Mouse (Mus musculus) telencephalon, adult 2 months (tissue): Measurements from ENCODE around the gene Pcbp1.

Experiments used
- DNase-seq: peaks from one replicate; pipeline ENCODE4 v3.0.0-alpha.2; 2011; ENCODE audit warnings: low read depth, low spot score

Pcbp1 gene

DNA sequence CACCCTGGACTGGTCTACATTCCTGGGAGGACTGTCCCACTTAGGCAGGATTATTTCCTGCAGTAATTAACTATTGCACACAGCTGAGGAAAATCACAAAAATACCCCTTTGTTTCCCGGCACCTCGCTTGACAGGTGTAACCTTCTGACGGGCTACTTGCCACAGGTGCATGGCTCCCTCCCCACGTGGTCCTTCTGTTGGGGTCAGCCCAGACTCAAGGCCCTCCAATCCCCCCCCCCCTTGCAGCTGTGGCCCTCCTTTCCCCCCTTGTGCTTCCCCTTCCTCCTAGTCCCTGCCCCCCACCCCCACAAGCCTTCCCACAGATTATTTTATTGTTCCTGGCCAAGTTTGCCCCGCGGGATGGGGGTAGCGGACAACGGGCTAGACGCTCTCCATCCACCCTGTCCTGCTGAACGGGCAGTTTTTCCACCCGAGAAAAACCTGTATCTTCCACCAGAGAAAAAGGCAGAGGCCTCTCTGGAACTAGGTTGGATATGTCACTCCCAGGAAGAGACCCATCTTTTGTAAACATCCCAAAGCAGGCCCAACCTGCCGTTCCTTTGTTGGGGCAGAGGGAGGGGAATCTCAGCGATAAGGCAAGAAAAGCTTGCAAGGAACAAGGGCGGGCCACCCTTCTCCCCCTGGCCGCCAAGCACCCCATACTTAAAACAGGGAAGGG lies 2.2 kb downstream of the Pcbp1 start:
- no peak for DNase-seq

DNA sequence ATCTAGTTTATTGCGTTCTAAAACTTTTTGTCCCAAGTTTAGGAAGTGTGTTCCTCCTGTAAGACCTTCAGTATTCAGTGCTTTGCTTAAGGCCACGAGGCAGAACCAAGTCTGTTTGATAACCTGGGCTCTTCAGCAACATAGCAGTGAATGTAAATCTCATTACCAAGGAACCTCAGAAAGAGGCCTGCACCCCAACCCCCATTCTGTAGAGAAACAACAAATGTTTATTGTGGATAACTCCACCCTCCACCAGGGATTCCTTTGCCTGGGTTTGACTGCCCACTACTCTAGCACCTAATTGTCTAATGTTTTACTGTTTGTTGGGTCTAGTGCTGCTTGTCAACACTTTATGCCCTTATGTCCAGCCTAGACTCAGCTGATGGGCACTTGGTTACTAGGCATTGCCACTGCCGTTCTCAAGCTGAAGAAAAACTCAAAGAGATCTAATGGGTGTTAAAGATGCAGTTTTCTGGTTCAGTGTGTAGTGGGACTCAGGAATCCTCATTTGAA lies 2.8 kb downstream of the Pcbp1 start:
- no peak for DNase-seq

GRCm38 (mm10) chr6:86522001-86522911 lies 3.9 kb downstream of the Pcbp1 start:
- no peak for DNase-seq

GRCm38 (mm10) chr6:86519767-86520345 lies 6.3 kb downstream of the Pcbp1 start:
- no peak for DNase-seq

DNA sequence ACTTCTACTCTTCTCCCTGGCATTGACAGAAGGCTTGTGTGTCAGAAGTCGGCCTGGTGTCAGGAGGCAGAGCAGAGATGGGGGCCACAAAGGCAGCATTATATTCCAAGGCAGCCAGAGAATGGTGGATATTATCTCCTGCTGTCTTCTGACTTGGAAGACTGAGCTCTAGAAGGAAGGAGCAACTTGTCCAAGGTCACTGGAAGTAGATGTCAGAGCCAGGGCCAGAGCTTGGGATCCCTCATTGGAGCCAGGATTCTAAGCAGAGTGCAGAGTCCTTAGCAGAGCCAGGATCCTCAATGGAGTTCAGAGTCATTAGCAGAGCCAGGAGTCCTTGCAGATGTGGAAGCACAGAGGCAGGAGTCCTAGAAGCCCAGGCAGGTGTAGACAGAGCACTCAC lies 10.1 kb downstream of the Pcbp1 start:
- no peak for DNase-seq

- no peak for DNase-seq
Observed at GRCm38 (mm10) chr6:86513296-86513695, 12.8 kb downstream of the Pcbp1 start.

DNA sequence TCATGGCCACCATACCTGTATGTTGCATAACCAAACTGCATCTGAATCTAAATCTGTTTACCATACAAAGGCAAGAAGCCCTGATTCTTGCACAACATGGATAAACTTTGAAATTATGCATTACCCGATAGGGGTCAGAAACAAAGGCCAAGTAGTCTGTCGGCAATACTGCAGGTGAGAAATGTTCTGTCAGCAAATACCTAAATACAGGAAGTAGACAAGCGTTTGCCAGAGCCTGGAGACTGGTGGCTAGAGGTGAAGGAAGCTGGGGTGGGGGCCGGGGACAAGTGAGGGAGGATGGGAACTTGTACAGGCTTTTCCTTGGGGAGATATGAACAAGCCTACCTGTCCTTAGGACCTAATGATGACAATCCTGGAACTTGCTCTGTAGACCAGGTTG lies 15.1 kb downstream of the Pcbp1 start:
- DNase-seq, result no peak

DNA sequence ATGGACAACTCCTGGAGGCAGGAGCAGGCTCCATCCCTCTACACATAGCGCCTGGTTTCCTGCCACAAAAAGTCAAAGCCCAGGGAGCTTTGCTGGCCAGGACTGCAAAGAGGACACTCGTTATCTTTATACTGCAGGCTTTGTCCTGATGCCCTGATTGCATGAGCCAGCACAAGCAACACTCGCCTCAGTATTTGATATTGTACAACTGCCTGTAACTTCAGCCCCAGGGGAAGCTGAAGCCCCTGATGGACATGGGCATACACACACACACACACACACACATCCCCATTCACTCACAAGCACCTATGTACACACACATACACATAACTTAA lies 16.3 kb downstream of the Pcbp1 start:
- no peak for DNase-seq

DNA sequence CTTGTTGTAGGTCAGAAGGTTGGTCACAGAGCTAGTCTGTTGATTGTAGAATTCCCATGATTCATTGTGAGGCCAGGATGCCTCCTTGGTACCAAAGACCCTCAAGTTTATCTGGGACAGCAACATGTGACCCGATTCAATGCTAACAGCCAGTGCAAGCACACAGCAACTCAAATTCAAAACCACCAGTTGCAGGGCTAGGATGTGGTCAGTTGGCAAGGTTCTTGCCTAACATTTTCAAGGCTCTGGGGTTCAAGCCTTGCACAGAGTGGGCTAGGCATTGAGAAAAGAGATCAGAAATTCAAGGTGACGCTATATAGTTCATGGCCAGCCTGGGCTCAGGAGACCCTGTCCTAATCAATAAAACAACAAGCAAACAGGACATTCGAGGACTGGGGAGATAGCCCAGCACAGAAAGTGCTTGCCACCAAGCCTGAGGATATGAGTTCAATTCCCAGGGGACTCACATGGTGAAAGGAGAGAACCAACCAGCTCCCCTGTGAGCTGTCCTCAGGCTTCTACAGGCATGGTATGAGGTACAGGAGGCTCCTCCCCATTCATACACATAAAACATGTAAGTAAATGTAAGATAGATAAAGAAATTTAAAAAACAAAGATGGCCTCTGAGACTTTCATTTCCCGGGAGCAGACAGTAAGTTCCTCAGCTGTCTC lies 16.8 kb downstream of the Pcbp1 start:
- no peak for DNase-seq

- no peak for DNase-seq
Observed at GRCm38 (mm10) chr6:86508736-86509135, 17.4 kb downstream of the Pcbp1 start.

DNA sequence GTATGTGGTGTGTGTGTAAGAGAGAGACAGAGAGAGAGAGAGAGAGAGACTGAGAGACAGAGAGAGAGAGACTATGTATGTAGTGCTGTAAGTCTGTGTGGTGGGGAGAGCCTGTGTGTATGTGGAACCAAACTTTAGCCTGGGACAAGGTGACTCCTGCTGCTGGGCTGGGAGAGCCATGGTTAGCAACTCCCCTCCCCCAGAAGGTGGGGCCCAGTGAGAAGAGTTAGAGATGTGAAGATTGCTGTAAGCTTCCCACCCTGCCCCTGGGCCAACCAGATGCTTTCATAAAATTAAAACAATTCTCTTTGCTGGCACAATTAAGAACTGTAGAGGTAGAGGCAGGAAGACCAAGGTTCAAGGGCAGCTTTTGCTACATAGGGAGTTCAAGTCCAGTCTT lies 19.0 kb downstream of the Pcbp1 start:
- DNase-seq, result no peak

GRCm38 (mm10) chr6:86506309-86506708 lies 19.8 kb downstream of the Pcbp1 start:
- no peak for DNase-seq

DNA sequence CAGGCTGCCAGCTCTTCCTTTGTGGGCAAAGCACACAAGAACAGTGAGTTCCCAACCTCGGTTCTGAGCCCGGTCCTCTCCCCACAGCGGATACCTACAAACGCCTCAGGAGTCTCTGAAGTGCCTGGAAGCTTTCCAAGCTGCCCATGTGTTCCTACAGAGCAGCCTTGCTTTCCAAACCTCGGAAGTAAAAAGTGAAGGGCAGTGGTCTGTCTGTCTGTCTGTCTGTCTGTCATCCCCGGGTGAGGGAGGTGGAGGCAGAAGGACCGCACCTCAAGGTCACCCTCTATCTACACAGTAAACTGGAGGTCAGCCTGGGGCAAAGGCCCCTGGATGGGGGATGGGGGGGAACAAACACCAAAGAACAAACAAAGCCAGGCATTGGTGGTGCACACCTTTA lies 20.4 kb downstream of the Pcbp1 start:
- no peak for DNase-seq

DNA sequence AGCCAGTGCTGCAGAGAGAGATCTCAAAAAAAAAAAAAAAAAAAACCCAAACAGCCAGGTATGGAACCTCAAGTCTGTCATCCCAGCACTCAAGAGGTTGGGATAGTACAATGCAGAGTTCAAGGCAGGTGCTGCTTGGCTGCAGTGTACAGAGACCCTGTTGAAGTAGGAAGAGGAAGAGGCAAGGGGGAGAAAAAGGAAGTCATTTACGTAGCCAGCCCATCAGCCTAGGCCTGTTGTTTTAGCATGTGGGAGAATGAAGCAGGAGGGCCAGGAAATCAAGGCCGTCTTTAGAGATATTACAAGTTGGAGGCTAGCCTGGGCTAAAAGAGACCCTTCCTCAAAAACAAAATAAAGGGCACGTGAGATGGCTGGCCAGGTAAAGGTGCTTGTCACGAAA lies 22.6 kb downstream of the Pcbp1 start:
- no peak for DNase-seq

DNA sequence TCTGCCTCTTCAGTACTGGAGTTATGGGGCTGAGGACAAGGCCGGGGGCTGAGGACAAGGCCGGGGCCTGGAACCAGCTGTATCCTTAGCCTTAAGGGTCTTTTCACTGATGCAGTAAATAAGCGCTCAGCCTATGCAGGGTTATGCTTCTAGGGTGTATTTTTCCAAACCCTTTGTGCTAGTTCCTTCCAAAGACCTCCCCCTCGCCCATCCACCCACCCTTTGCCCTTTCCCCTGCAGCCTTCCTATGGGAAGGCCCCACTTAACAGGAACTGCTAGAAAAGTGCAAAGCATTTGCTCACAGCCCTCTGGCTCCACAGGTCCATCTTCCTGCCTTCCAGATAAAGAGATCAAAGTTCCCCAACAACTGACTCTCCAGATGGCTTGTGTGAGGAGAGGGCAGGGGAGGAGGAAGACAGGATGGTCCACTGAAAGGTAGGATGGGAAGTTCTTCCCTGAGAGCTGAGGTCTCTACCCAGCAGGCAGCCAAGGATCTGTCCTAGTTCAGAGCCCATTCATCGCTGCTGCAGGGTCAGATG lies 26.5 kb downstream of the Pcbp1 start:
- DNase-seq, result no peak

- no peak for DNase-seq
Observed at GRCm38 (mm10) chr6:86497942-86498732, 28.0 kb downstream of the Pcbp1 start.

- DNase-seq, result no peak
Observed at GRCm38 (mm10) chr6:86497071-86497815, 28.9 kb downstream of the Pcbp1 start.

DNA sequence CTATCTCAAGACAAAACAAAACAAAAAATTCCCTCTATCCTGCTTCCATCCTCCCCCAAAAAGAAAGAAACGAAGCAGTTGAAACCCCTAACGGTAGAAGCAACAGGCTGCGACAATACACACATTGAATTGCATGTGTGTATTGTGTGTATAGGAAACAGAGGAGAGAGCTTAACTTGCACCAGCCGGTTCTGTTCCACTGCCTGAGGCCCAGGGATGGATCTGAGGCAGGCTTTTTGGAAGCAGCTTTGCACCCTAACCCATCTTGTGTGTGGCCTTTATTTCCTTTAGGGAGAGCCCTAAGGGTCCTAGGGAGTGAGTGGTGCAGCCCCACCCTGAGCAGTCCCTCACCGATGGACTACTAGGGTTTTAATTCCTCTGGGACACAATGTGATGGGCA lies 29.5 kb downstream of the Pcbp1 start:
- no peak for DNase-seq

GRCm38 (mm10) chr6:86496127-86496526 lies 30.0 kb downstream of the Pcbp1 start:
- no peak for DNase-seq

GRCm38 (mm10) chr6:86495661-86496060 lies 30.5 kb downstream of the Pcbp1 start:
- DNase-seq, result no peak
